Mouse (Mus musculus) midbrain, postnatal 0 days (tissue): Measurements from ENCODE around the gene Nanos3. TPM values are rescaled to one million over a fixed set of nuclear protein-coding genes. Genes with fewer than 3 reads are reported as not detected.
A peak's percentile ranks its signal among the peaks of the same experiment; 100 is the strongest.

Experiments
- ATAC-seq: fragments of 200-750 bp; cut with Nextera tagmentation; 2 replicates; pipeline ENCODE4 v1.8.0; 2017; ENCODE audit warnings: moderate number of reproducible peaks, mild to moderate bottlenecking, moderate TSS enrichment, moderate library complexity; ENCODE audit not compliant: low FRiP score
- DNase-seq: peaks from one replicate; pipeline ENCODE4 v3.0.0-alpha.2; 2015; ENCODE audit warnings: low spot score
- H3K27ac ChIP-seq: fragments of 300-500 bp; sonication (generic); 2 replicates; pipeline ENCODE4 v1.5.1; 2014; ENCODE audit warnings: low read depth, mild to moderate bottlenecking, low read length, mixed read lengths
- H3K27me3 ChIP-seq: fragments of 300-500 bp; sonication (generic); 2 replicates; pipeline ENCODE4 v1.6.1; 2014; ENCODE audit warnings: low read length, control low read depth, mixed read lengths; ENCODE audit not compliant: insufficient read depth
- H3K36me3 ChIP-seq: fragments of 300-500 bp; sonication (generic); 2 replicates; pipeline ENCODE4 v1.6.1; 2014; ENCODE audit warnings: low read length, control low read depth, mixed read lengths; ENCODE audit not compliant: insufficient read depth
- H3K4me1 ChIP-seq: fragments of 300-500 bp; sonication (generic); 2 replicates; pipeline ENCODE4 v1.6.1; 2014; ENCODE audit warnings: mild to moderate bottlenecking, control low read depth, antibody characterized with exemption, low read length, mixed read lengths; ENCODE audit not compliant: insufficient read depth
- H3K4me2 ChIP-seq: fragments of 300-500 bp; sonication (generic); 2 replicates; pipeline ENCODE4 v1.6.1; 2014; ENCODE audit warnings: low read depth, mild to moderate bottlenecking, low read length, mixed read lengths; ENCODE audit not compliant: poor library complexity, severe bottlenecking
- H3K4me3 ChIP-seq: fragments of 300-500 bp; sonication (generic); 2 replicates; pipeline ENCODE4 v1.5.1; 2014; ENCODE audit warnings: low read depth, mild to moderate bottlenecking, low read length, moderate library complexity
- H3K9ac ChIP-seq: fragments of 300-500 bp; sonication (generic); replicated peaks from 2 replicates; pipeline ENCODE4 v1.6.1; 2014; ENCODE audit warnings: mild to moderate bottlenecking, low read length, moderate library complexity, mixed read lengths; ENCODE audit not compliant: poor library complexity, severe bottlenecking
- H3K9me3 ChIP-seq: fragments of 300-500 bp; sonication (generic); 2 replicates; pipeline ENCODE4 v1.6.1; 2016; ENCODE audit warnings: low read length, control low read depth
- CTCF ChIP-seq: IDR thresholded peaks from 2 replicates; pipeline ENCODE4 v1.5.1; 2016; ENCODE audit warnings: antibody characterized with exemption, mild to moderate bottlenecking
- WGBS: fragments of 180-500 bp; shearing (Covaris S2); extraction: QIAGEN DNeasy Blood & Tissue Kit; methylation state at CpG from one replicate; pipeline ENCODE4 v1.1.7; 2014; 5-methylcytosine and 5-hydroxymethylcytosine counted together
- polyA plus RNA-seq: library from polyadenylated mRNA; unstranded; fragments of >200 nt; fragmentation: Nextera tagmentation; extraction: Ambion mirVana; gene quantifications from 2 replicates; pipeline ENCODE4 v1.2.1, GENCODE M21; 2015
- total RNA-seq: library from RNA; depleted of rRNA; stranded (reverse); fragments of >200 nt; gene quantifications from 2 replicates; pipeline ENCODE4 v1.2.3, GENCODE M21; 2014

The Nanos3 gene
- total and polyA plus RNA-seq, 2 experiments from 2014 or later: 0.27 to 15.3 TPM

- TF ChIP-seq CTCF: no peak
- Histone ChIP-seq H3K27ac (no peak overlapping the region), H3K36me3 (no peaks in the 10 kb centered on the region), H3K4me3 (no peak overlapping the region), H3K4me2 (no peak overlapping the region), H3K9ac (no peak overlapping the region), H3K9me3 (no peaks in the 10 kb centered on the region), H3K27me3 (peaks cover 8% of the 10 kb centered on the region), H3K4me1 (0 out of 2 replicates have a peak, but pooled peaks cover 2% of the 10 kb centered on the region)
- no peak for ATAC-seq
- no peak for DNase-seq
- WGBS: 85% methylated on average over 10 of the region's 10 CpGs
These were observed 3.7 kb upstream of the Nanos3 start for GRCm38 (mm10) chr8:84188671-84189070.

GRCm38 (mm10) chr8:84187065-84187755 is 2.2 kb upstream of the Nanos3 start:
- H3K4me1 ChIP-seq: peaks cover 8% of the 10 kb centered on the region; the same call in 1 of the 2 replicates
- WGBS: 4% methylated on average over 21 of the region's 21 CpGs
- H3K9ac ChIP-seq: no peak overlapping the region; the same call in 1 of the 2 replicates
- H3K36me3 ChIP-seq: no peaks in the 10 kb centered on the region
- DNase-seq (peak; percentile 33), ATAC-seq (no peak)
- H3K4me2 ChIP-seq: peak overlapping the region; percentile 44
- peak overlapping the region; percentile 15; the same call in 1 of the 2 replicates for H3K4me3 ChIP-seq
- H3K27ac ChIP-seq: no peak overlapping the region
- H3K9me3 ChIP-seq: no peaks in the 10 kb centered on the region
- peak; percentile 73 for TF ChIP-seq CTCF
- peaks cover 3% of the 10 kb centered on the region; the same call in 1 of the 2 replicates for H3K27me3 ChIP-seq

- no peak for ATAC-seq
These were observed 1.5 kb upstream of the Nanos3 start for GRCm38 (mm10) chr8:84186547-84186946.

GRCm38 (mm10) chr8:84184085-84185043 is 653 bp downstream of the Nanos3 start:
- H3K4me2 ChIP-seq: peak overlapping the region; percentile 80
- H3K9me3 ChIP-seq: no peaks in the 10 kb centered on the region
- H3K27me3 ChIP-seq: no peaks in the 10 kb centered on the region
- H3K27ac ChIP-seq: peak overlapping the region; percentile 97
- peak overlapping the region; percentile 79 for H3K4me3 ChIP-seq
- DNase-seq (no peak), ATAC-seq (peak; percentile 11)
- H3K9ac ChIP-seq: peak overlapping the region; percentile 96
- no peak for TF ChIP-seq CTCF
- 15% methylated on average over 21 of the region's 21 CpGs for WGBS
- H3K36me3 ChIP-seq: no peaks in the 10 kb centered on the region
- H3K4me1 ChIP-seq: peaks cover 26% of the 10 kb centered on the region

More at GRCm38 (mm10) chr8:84186547-84186946, 1.5 kb upstream of the Nanos3 start:
- Histone ChIP-seq H3K4me2 (peak overlapping the region; percentile 44), H3K9ac (no peak overlapping the region), H3K27ac (no peak overlapping the region), H3K36me3 (no peaks in the 10 kb centered on the region), H3K4me3 (peak overlapping the region; percentile 15; the same call in 1 of the 2 replicates), H3K9me3 (no peaks in the 10 kb centered on the region), H3K4me1 (peaks cover 10% of the 10 kb centered on the region; the same call in 1 of the 2 replicates), H3K27me3 (no peaks in the 10 kb centered on the region)
- peak; percentile 92 for TF ChIP-seq CTCF
- under 1% methylated on average over 12 of the region's 12 CpGs for WGBS
- peak; percentile 81 for DNase-seq

- Histone ChIP-seq H3K36me3 (no peaks in the 10 kb centered on the region), H3K4me3 (peak overlapping the region; percentile 79), H3K27me3 (no peaks in the 10 kb centered on the region), H3K9me3 (no peaks in the 10 kb centered on the region), H3K4me1 (peaks cover 26% of the 10 kb centered on the region), H3K27ac (peak overlapping the region; percentile 97), H3K4me2 (peak overlapping the region; percentile 80), H3K9ac (peak overlapping the region; percentile 96)
- DNase-seq: peak; percentile 41
- TF ChIP-seq CTCF: no peak
- 1% methylated on average over 81 of the region's 87 CpGs for WGBS
- peak; percentile 60 for ATAC-seq
These were observed 1.5 kb downstream of the Nanos3 start for GRCm38 (mm10) chr8:84183261-84184084.
